Mouse (Mus musculus): Measurements from ENCODE around the gene Ttc24. TPM values are rescaled to one million over a fixed set of nuclear protein-coding genes. Genes with fewer than 3 reads are reported as not detected.

The Ttc24 gene
- polyA plus RNA-seq (2015; fragmentation: Nextera tagmentation; extraction: Ambion mirVana) = not detected in 2 replicates

- H3K9ac ChIP-seq = no peak within 1 kb of the TSS
- no peaks in the 10 kb centered on the region for H3K36me3 ChIP-seq (ENCODE audit: poor library complexity, severe bottlenecking)
- H3K4me2 ChIP-seq = no peak within 1 kb of the TSS
- no peak within 1 kb of the TSS for H3K27ac ChIP-seq
- H3K27me3 ChIP-seq = peaks cover 7% of the 10 kb centered on the region; the same call in 1 of the 2 replicates
- H3K4me3 ChIP-seq = no peak within 1 kb of the TSS
- no peak for ATAC-seq
- WGBS = 81% methylated on average over 4 of the region's 4 CpGs
- peaks cover 14% of the 10 kb centered on the region for H3K4me1 ChIP-seq
- no peaks in the 10 kb centered on the region for H3K9me3 ChIP-seq (replicated peaks)
These were observed at the start of gene Ttc24 for GRCm38 (mm10) chr3:88078204-88078603. Ttc24 (minus strand) TSS chr3:88078304.

GRCm38 (mm10) chr3:88127636-88128035 lies 49.5 kb upstream of the Ttc24 start:
- H3K27ac ChIP-seq = no peak overlapping the region
- no peaks in the 10 kb centered on the region for H3K36me3 ChIP-seq (ENCODE audit: poor library complexity, severe bottlenecking)
- 54% methylated on average over 3 of the region's 3 CpGs for WGBS
- no peak overlapping the region for H3K9ac ChIP-seq
- no peaks in the 10 kb centered on the region for H3K27me3 ChIP-seq
- no peak overlapping the region for H3K4me2 ChIP-seq
- no peak for ATAC-seq
- no peaks in the 10 kb centered on the region for H3K4me1 ChIP-seq
- H3K4me3 ChIP-seq = no peak overlapping the region
- H3K9me3 ChIP-seq (replicated peaks) = no peaks in the 10 kb centered on the region

GRCm38 (mm10) chr3:88126181-88126580 lies 48.1 kb upstream of the Ttc24 start:
- Histone ChIP-seq H3K27me3 (no peaks in the 10 kb centered on the region), H3K9ac (no peak overlapping the region), H3K4me3 (no peak overlapping the region), H3K4me1 (no peaks in the 10 kb centered on the region), H3K27ac (no peak overlapping the region), H3K4me2 (no peak overlapping the region), H3K36me3 (ENCODE audit: poor library complexity, severe bottlenecking) (no peaks in the 10 kb centered on the region), H3K9me3 (replicated peaks) (no peaks in the 10 kb centered on the region)
- WGBS = 85% methylated on average over 7 of the region's 7 CpGs
- ATAC-seq = no peak

GRCm38 (mm10) chr3:88125195-88125594 lies 47.1 kb upstream of the Ttc24 start:
- Histone ChIP-seq H3K4me3 (no peak overlapping the region), H3K36me3 (ENCODE audit: poor library complexity, severe bottlenecking) (peaks cover 9% of the 10 kb centered on the region), H3K9ac (no peak overlapping the region), H3K27me3 (no peaks in the 10 kb centered on the region), H3K4me2 (no peak overlapping the region), H3K27ac (no peak overlapping the region), H3K9me3 (replicated peaks) (no peaks in the 10 kb centered on the region), H3K4me1 (no peaks in the 10 kb centered on the region)
- WGBS = 74% methylated on average over 4 of the region's 4 CpGs
- no peak for ATAC-seq

- H3K27me3 ChIP-seq = no peaks in the 10 kb centered on the region
These were observed 43.3 kb upstream of the Ttc24 start for GRCm38 (mm10) chr3:88121164-88122131.

GRCm38 (mm10) chr3:88120117-88120651 lies 42.1 kb upstream of the Ttc24 start:
- 93% methylated on average over 19 of the region's 19 CpGs for WGBS
- no peak overlapping the region for H3K9ac ChIP-seq
- no peaks in the 10 kb centered on the region for H3K9me3 ChIP-seq (replicated peaks)
- no peak for ATAC-seq
- H3K36me3 ChIP-seq (ENCODE audit: poor library complexity, severe bottlenecking) = peaks cover 43% of the 10 kb centered on the region
- H3K4me2 ChIP-seq = no peak overlapping the region
- H3K27me3 ChIP-seq = no peaks in the 10 kb centered on the region
- no peak overlapping the region for H3K4me3 ChIP-seq
- no peaks in the 10 kb centered on the region for H3K4me1 ChIP-seq
- no peak overlapping the region for H3K27ac ChIP-seq

More at GRCm38 (mm10) chr3:88121164-88122131, 43.3 kb upstream of the Ttc24 start:
- WGBS = 80% methylated on average over 14 of the region's 14 CpGs
- Histone ChIP-seq H3K27ac (no peak overlapping the region), H3K4me2 (no peak overlapping the region), H3K9me3 (replicated peaks) (no peaks in the 10 kb centered on the region), H3K36me3 (ENCODE audit: poor library complexity, severe bottlenecking) (peaks cover 33% of the 10 kb centered on the region), H3K9ac (no peak overlapping the region), H3K4me3 (no peak overlapping the region), H3K4me1 (no peaks in the 10 kb centered on the region)
- ATAC-seq = no peak

GRCm38 (mm10) chr3:88114396-88114795 lies 36.3 kb upstream of the Ttc24 start:
- no peak for ATAC-seq
- H3K4me1 ChIP-seq = no peaks in the 10 kb centered on the region
- H3K27me3 ChIP-seq = no peaks in the 10 kb centered on the region
- no peak overlapping the region for H3K4me2 ChIP-seq
- WGBS = 95% methylated on average over 12 of the region's 12 CpGs
- peaks cover 84% of the 10 kb centered on the region for H3K36me3 ChIP-seq (ENCODE audit: poor library complexity, severe bottlenecking)
- H3K27ac ChIP-seq = no peak overlapping the region
- H3K9ac ChIP-seq = no peak overlapping the region
- no peak overlapping the region for H3K4me3 ChIP-seq
- H3K9me3 ChIP-seq (replicated peaks) = no peaks in the 10 kb centered on the region

GRCm38 (mm10) chr3:88109126-88109525 lies 31.0 kb upstream of the Ttc24 start:
- no peaks in the 10 kb centered on the region for H3K4me1 ChIP-seq
- peaks cover 94% of the 10 kb centered on the region for H3K36me3 ChIP-seq (ENCODE audit: poor library complexity, severe bottlenecking)
- no peak overlapping the region for H3K4me2 ChIP-seq
- ATAC-seq = no peak
- H3K9me3 ChIP-seq (replicated peaks) = no peaks in the 10 kb centered on the region
- no peak overlapping the region for H3K27ac ChIP-seq
- WGBS = 96% methylated on average over 6 of the region's 6 CpGs
- H3K4me3 ChIP-seq = no peak overlapping the region
- H3K9ac ChIP-seq = no peak overlapping the region
- no peaks in the 10 kb centered on the region for H3K27me3 ChIP-seq

GRCm38 (mm10) chr3:88106126-88106525 lies 28.0 kb upstream of the Ttc24 start:
- H3K27me3 ChIP-seq = no peaks in the 10 kb centered on the region
- H3K27ac ChIP-seq = no peak overlapping the region
- H3K9me3 ChIP-seq (replicated peaks) = no peaks in the 10 kb centered on the region
- no peak overlapping the region for H3K4me2 ChIP-seq
- H3K4me1 ChIP-seq = no peaks in the 10 kb centered on the region
- H3K9ac ChIP-seq = no peak overlapping the region
- H3K4me3 ChIP-seq = no peak overlapping the region
- WGBS = 71% methylated on average over 4 of the region's 4 CpGs
- no peak for ATAC-seq
- peaks cover 97% of the 10 kb centered on the region for H3K36me3 ChIP-seq (ENCODE audit: poor library complexity, severe bottlenecking)

GRCm38 (mm10) chr3:88102611-88103010 lies 24.5 kb upstream of the Ttc24 start:
- Histone ChIP-seq H3K9ac (no peak overlapping the region), H3K36me3 (ENCODE audit: poor library complexity, severe bottlenecking) (peaks cover 94% of the 10 kb centered on the region), H3K27ac (no peak overlapping the region), H3K4me3 (no peak overlapping the region), H3K4me2 (no peak overlapping the region), H3K4me1 (no peaks in the 10 kb centered on the region), H3K27me3 (no peaks in the 10 kb centered on the region), H3K9me3 (replicated peaks) (no peaks in the 10 kb centered on the region)
- ATAC-seq = no peak
- 87% methylated on average over 6 of the region's 6 CpGs for WGBS

GRCm38 (mm10) chr3:88102196-88102595 lies 24.1 kb upstream of the Ttc24 start:
- H3K9ac ChIP-seq = no peak overlapping the region
- no peak overlapping the region for H3K4me3 ChIP-seq
- no peaks in the 10 kb centered on the region for H3K4me1 ChIP-seq
- no peaks in the 10 kb centered on the region for H3K27me3 ChIP-seq
- H3K36me3 ChIP-seq (ENCODE audit: poor library complexity, severe bottlenecking) = peaks cover 92% of the 10 kb centered on the region
- H3K9me3 ChIP-seq (replicated peaks) = no peaks in the 10 kb centered on the region
- 94% methylated on average over 6 of the region's 6 CpGs for WGBS
- no peak overlapping the region for H3K4me2 ChIP-seq
- ATAC-seq = no peak
- no peak overlapping the region for H3K27ac ChIP-seq

- Histone ChIP-seq H3K36me3 (ENCODE audit: poor library complexity, severe bottlenecking) (peaks cover 92% of the 10 kb centered on the region), H3K4me3 (no peak overlapping the region), H3K4me2 (no peak overlapping the region), H3K27me3 (no peaks in the 10 kb centered on the region), H3K4me1 (no peaks in the 10 kb centered on the region), H3K27ac (no peak overlapping the region), H3K9ac (no peak overlapping the region), H3K9me3 (replicated peaks) (no peaks in the 10 kb centered on the region)
- WGBS = 92% methylated on average over 7 of the region's 7 CpGs
- ATAC-seq = no peak
These were observed 23.6 kb upstream of the Ttc24 start for GRCm38 (mm10) chr3:88101736-88102135.
